Mouse (Mus musculus): ENCODE results near the gene Fam78a. TPM values are rescaled to one million over a fixed set of nuclear protein-coding genes. Genes with fewer than 3 reads are reported as not detected.

Gene Fam78a
- total and polyA plus RNA-seq, 3 experiments: 0.07 to 0.47 (median 0.21) TPM

GRCm38 (mm10) chr2:32057794-32058193 lies 26.9 kb downstream of the Fam78a start:
- dilution Hi-C loops (cut with MboI; ENCODE audit: extremely low pct_ligation_motif_present, extremely low pct_unique_long_range_greater_than_20kb, low sequenced_read_pairs): no loop called here
- no peak overlapping the region for H3K9ac ChIP-seq (ENCODE audit: insufficient read depth, low read depth)

GRCm38 (mm10) chr2:32057360-32057759 lies 27.3 kb downstream of the Fam78a start:
- Histone ChIP-seq H3K4me3 (replicated peaks in 1 of 3; ENCODE audit: low read depth in 2 of 3, low read length in 2 of 3, poor library complexity in 1 of 3) (no peak overlapping the region), H3K9ac (ENCODE audit: insufficient read depth, low read depth) (no peak overlapping the region), H3K9me3 (replicated peaks; ENCODE audit: low read length) (no peaks in the 10 kb centered on the region)

More at GRCm38 (mm10) chr2:32057794-32058193, 26.9 kb downstream of the Fam78a start:
- Histone ChIP-seq H3K4me2 (ENCODE audit: insufficient read depth, low read depth, poor library complexity, severe bottlenecking) (no peak overlapping the region), H3K27ac (ENCODE audit: insufficient read depth, low read depth) (no peak overlapping the region), H3K4me3 (replicated peaks in 1 of 3; ENCODE audit: low read depth in 2 of 3, low read length in 2 of 3, poor library complexity in 1 of 3) (no peak overlapping the region), H3K27me3 (replicated peaks) (peaks cover 10% of the 10 kb centered on the region), H3K4me1 (ENCODE audit: control insufficient read depth in 1 of 2, insufficient read depth in 2 of 2) (peaks cover 0 to 3% of the 10 kb centered on the region in 2 experiments; a peak in 1 of 4 replicates), H3K9me3 (replicated peaks; ENCODE audit: low read length) (no peaks in the 10 kb centered on the region), H3K36me3 (replicated peaks in 1 of 2; ENCODE audit: control insufficient read depth in 1 of 2, insufficient read depth in 1 of 2, low read length in 1 of 2) (peaks cover 0 to 8% of the 10 kb centered on the region in 2 experiments), H3K79me2 (replicated peaks; ENCODE audit: control insufficient read depth, extremely low read depth, insufficient read depth, poor library complexity, severe bottlenecking) (no peaks in the 10 kb centered on the region)
- in situ Hi-C loops (cut with MboI; ENCODE audit: low pct_ligation_motif_present, low pct_unique_long_range_greater_than_20kb, low sequenced_read_pairs): no loop called here
- no peak for DNase-seq (ENCODE audit: extremely low read depth)
- TF ChIP-seq CHD1 (IDR thresholded peaks at IDR 0.05; ENCODE audit: low read depth, low read length) (no peak), NELFE (IDR thresholded peaks at IDR 0.05; ENCODE audit: low read depth, low read length) (no peak), MEF2A (IDR thresholded peaks at IDR 0.05; ENCODE audit: borderline replicate concordance, low read depth, low read length) (no peak), ELF1 (IDR thresholded peaks at IDR 0.05; ENCODE audit: low read depth, low read length) (no peak), ZKSCAN1 (IDR thresholded peaks at IDR 0.05; ENCODE audit: borderline replicate concordance, low read depth, low read length) (no peak), ZMIZ1 (IDR thresholded peaks at IDR 0.05; ENCODE audit: low read depth, low read length) (no peak)

GRCm38 (mm10) chr2:32056524-32056923 lies 28.1 kb downstream of the Fam78a start:
- in situ Hi-C loops (cut with MboI; ENCODE audit: low pct_ligation_motif_present, low pct_unique_long_range_greater_than_20kb, low sequenced_read_pairs) (no loop called here), dilution Hi-C loops (cut with MboI; ENCODE audit: extremely low pct_ligation_motif_present, extremely low pct_unique_long_range_greater_than_20kb, low sequenced_read_pairs) (no loop called here)
- Histone ChIP-seq H3K79me2 (replicated peaks; ENCODE audit: control insufficient read depth, extremely low read depth, insufficient read depth, poor library complexity, severe bottlenecking) (no peaks in the 10 kb centered on the region), H3K4me2 (ENCODE audit: insufficient read depth, low read depth, poor library complexity, severe bottlenecking) (no peak overlapping the region), H3K27me3 (replicated peaks) (peaks cover 10% of the 10 kb centered on the region), H3K27ac (ENCODE audit: insufficient read depth, low read depth) (no peak overlapping the region), H3K9me3 (replicated peaks; ENCODE audit: low read length) (no peaks in the 10 kb centered on the region), H3K4me1 (ENCODE audit: control insufficient read depth in 1 of 2, insufficient read depth in 2 of 2) (0 out of 4 replicates have a peak, but pooled peaks cover 0 to 3% of the 10 kb centered on the region in 2 experiments), H3K4me3 (replicated peaks in 1 of 3; ENCODE audit: low read depth in 2 of 3, low read length in 2 of 3, poor library complexity in 1 of 3) (no peak overlapping the region), H3K9ac (ENCODE audit: insufficient read depth, low read depth) (no peak overlapping the region), H3K36me3 (replicated peaks in 1 of 2; ENCODE audit: control insufficient read depth in 1 of 2, insufficient read depth in 1 of 2, low read length in 1 of 2) (peaks cover 12 to 20% of the 10 kb centered on the region in 2 experiments)
- TF ChIP-seq CHD2 (IDR thresholded peaks at IDR 0.05; ENCODE audit: low read length) (no peak), PAX5 (IDR thresholded peaks at IDR 0.05; ENCODE audit: low read length) (no peak), ZC3H11A (IDR thresholded peaks at IDR 0.05; ENCODE audit: low read depth, low read length) (no peak), MYC (IDR thresholded peaks at IDR 0.05; ENCODE audit: low read depth, low read length) (no peak), JUN (IDR thresholded peaks at IDR 0.05; ENCODE audit: insufficient read depth, low read depth, low read length) (no peak), SMC3 (IDR thresholded peaks at IDR 0.05; ENCODE audit: low read depth, low read length) (no peak), ZNF384 (IDR thresholded peaks at IDR 0.05; ENCODE audit: low read depth, low read length) (no peak), NRF1 (IDR thresholded peaks at IDR 0.05; ENCODE audit: low read depth, low read length) (no peak)
- no peak for DNase-seq (ENCODE audit: extremely low read depth)

More at GRCm38 (mm10) chr2:32057360-32057759, 27.3 kb downstream of the Fam78a start:
- Histone ChIP-seq H3K4me1 (ENCODE audit: control insufficient read depth in 1 of 2, insufficient read depth in 2 of 2) (0 out of 4 replicates have a peak, but pooled peaks cover 0 to 3% of the 10 kb centered on the region in 2 experiments), H3K79me2 (replicated peaks; ENCODE audit: control insufficient read depth, extremely low read depth, insufficient read depth, poor library complexity, severe bottlenecking) (no peaks in the 10 kb centered on the region), H3K27me3 (replicated peaks) (peaks cover 10% of the 10 kb centered on the region), H3K36me3 (replicated peaks in 1 of 2; ENCODE audit: control insufficient read depth in 1 of 2, insufficient read depth in 1 of 2, low read length in 1 of 2) (peaks cover 3 to 12% of the 10 kb centered on the region in 2 experiments), H3K27ac (ENCODE audit: insufficient read depth, low read depth) (no peak overlapping the region), H3K4me2 (ENCODE audit: insufficient read depth, low read depth, poor library complexity, severe bottlenecking) (no peak overlapping the region)
- no peak for TF ChIP-seq ETS1 (conservative IDR thresholded peaks at IDR 0.05; ENCODE audit: low read depth, low read length)
- no peak for TF ChIP-seq MYC (IDR thresholded peaks at IDR 0.05; ENCODE audit: low read depth, low read length)
- no peak for TF ChIP-seq USF2 (conservative IDR thresholded peaks at IDR 0.05; ENCODE audit: low read depth, low read length)
- TF ChIP-seq ZKSCAN1 (IDR thresholded peaks at IDR 0.05; ENCODE audit: borderline replicate concordance, low read depth, low read length): no peak
- TF ChIP-seq CTCF (conservative IDR thresholded peaks at IDR 0.05 in 1 of 2, IDR thresholded peaks at IDR 0.05 in 1 of 2; ENCODE audit: low read depth in 2 of 2, low read length in 2 of 2): no peak
- no peak for TF ChIP-seq USF1 (IDR thresholded peaks at IDR 0.05; ENCODE audit: low read depth, low read length)
- TF ChIP-seq POLR2AphosphoS2 (IDR thresholded peaks at IDR 0.05; ENCODE audit: low read depth, low read length): no peak
- TF ChIP-seq MEF2A (IDR thresholded peaks at IDR 0.05; ENCODE audit: borderline replicate concordance, low read depth, low read length): no peak
- TF ChIP-seq MAX (IDR thresholded peaks at IDR 0.05; ENCODE audit: low read length): no peak
- TF ChIP-seq NELFE (IDR thresholded peaks at IDR 0.05; ENCODE audit: low read depth, low read length): no peak
- no peak for TF ChIP-seq MAZ (IDR thresholded peaks at IDR 0.05; ENCODE audit: low read depth, low read length)
- TF ChIP-seq POLR2A (IDR thresholded peaks at IDR 0.05; ENCODE audit: low read depth, low read length): no peak
- TF ChIP-seq IRF4 (IDR thresholded peaks at IDR 0.05; ENCODE audit: low read depth, low read length): no peak
- in situ Hi-C loops (cut with MboI; ENCODE audit: low pct_ligation_motif_present, low pct_unique_long_range_greater_than_20kb, low sequenced_read_pairs): no loop called here
- dilution Hi-C loops (cut with MboI; ENCODE audit: extremely low pct_ligation_motif_present, extremely low pct_unique_long_range_greater_than_20kb, low sequenced_read_pairs): no loop called here
- no peak for DNase-seq (ENCODE audit: extremely low read depth)
